Mouse (Mus musculus): ENCODE data around the gene Pla1a. TPM values are rescaled to one million over a fixed set of nuclear protein-coding genes. Genes with fewer than 3 reads are reported as not detected.
"Not testable (repeated sequence)": the region's sequence is repeated elsewhere in the genome, so short reads cannot be mapped to it uniquely, and the experiment has no call there.

Pla1a gene
- total RNA-seq (2021) = 1 to 10 TPM; 1.2 to 1.3 TPM

DNA sequence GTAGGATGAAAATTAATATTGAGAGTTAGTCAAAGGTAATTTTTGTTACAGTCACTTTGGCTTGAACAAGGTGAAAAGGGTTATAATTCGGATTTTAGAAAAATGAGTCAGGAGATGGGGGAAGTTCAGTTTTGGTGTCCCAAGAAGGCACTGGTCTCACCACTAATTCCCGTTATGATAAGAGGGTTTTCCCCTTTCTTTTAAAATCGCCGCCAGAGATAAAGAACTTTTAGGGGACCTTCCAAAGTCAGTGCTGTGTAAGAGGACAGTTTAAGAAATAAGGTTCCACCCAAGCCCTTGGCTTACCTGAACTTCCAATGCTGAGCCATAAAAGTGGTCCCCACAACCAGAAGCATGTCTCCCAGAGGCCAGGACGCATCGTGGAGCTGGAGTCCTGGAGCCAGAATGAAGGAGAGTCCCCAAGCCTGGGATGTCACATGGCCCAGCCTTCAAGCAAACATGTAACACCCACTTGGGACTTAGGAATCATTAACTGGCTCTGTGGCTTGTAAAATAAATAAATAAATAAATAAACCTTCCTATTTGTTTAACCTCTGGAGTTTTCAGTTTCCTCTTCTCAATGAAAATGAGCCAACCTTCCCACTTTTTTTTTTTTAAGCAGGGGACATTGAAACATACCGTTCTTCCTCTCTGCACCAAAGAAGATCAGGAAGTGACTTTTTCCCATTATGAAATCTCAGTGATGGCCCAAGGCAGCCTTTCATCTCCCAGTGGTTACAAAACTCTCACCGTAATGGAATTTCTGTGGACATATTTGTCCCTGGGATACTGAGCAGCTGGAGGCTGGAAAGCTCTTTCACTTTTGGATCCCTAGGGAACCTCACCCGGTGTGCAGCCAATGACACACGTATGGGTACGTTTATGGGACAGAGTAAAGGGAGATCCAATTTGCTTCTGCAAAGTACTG is at the start of gene Pla1a:
TSS of gene Pla1a (minus strand) at position 648 of the 928 bp plus-strand sequence.
- intact Hi-C loops (cut with DNase I) = no loop called here
- no peak for DNase-seq (ENCODE audit: low spot score in 2 of 2)

DNA sequence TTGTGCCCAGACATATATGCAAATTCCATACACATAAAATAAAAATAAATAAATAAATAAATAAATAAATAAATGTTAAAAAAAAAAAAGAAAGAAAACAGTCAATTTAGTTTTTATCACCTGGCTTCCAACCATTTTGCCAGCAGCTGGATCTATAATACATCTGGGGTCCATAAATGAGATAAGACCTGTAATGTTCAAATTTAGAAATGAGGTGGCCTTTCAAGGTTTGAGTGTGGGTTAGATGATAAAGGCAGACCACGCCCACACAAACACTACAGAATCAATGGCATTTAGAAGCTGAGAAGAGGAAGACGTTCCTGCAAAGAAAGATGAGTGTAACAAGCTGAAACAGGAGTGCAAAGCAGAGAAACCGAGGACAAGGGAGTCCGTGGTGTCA is 48.4 kb upstream of the Pla1a start:
- intact Hi-C loops (cut with DNase I) = loop anchor here (5.0 kb wide), 2 partner anchors 104 to 134 kb away; partner anchors contain the start of genes Cox17 and Gm21987
- no peak for DNase-seq (ENCODE audit: low spot score in 2 of 2)

DNA sequence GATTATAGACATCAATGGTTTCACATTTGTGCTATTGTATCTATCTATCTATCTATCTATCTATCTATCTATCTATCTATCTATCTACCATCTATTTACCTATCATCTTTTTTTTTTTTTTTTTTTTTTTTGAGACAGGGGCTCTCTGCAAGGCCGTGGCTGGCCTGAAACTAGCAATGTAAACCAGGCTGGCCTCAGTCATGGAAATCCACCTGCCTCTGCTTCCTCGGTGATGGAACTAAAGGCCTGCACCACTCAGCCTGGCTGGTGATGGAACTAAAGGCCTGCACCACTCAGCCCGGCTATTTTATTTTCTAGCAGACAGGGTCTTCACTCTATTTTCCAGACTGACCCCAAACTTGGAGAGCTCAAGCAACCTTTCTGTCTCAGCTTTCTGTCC is 45.4 kb upstream of the Pla1a start:
- no peak for DNase-seq (ENCODE audit: low spot score in 2 of 2)
- intact Hi-C loops (cut with DNase I) = no loop called here

DNA sequence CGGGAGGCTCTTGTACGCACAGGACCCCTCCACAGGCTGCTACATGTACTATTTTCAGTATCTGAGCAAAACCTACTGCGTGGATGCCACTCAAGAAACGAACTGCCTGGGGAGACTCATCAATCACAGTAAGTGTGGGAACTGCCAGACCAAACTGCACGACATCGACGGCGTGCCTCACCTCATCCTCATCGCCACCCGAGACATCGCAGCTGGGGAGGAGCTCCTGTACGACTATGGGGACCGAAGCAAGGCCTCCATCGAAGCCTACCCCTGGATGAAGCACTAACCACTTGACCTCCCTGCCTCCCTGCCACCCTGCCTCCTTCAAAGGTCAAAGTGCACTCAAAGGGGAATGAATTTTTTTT is 44.3 kb upstream of the Pla1a start:
- intact Hi-C loops (cut with DNase I); DNase-seq (ENCODE audit: low spot score in 2 of 2): not testable (repeated sequence)

DNA sequence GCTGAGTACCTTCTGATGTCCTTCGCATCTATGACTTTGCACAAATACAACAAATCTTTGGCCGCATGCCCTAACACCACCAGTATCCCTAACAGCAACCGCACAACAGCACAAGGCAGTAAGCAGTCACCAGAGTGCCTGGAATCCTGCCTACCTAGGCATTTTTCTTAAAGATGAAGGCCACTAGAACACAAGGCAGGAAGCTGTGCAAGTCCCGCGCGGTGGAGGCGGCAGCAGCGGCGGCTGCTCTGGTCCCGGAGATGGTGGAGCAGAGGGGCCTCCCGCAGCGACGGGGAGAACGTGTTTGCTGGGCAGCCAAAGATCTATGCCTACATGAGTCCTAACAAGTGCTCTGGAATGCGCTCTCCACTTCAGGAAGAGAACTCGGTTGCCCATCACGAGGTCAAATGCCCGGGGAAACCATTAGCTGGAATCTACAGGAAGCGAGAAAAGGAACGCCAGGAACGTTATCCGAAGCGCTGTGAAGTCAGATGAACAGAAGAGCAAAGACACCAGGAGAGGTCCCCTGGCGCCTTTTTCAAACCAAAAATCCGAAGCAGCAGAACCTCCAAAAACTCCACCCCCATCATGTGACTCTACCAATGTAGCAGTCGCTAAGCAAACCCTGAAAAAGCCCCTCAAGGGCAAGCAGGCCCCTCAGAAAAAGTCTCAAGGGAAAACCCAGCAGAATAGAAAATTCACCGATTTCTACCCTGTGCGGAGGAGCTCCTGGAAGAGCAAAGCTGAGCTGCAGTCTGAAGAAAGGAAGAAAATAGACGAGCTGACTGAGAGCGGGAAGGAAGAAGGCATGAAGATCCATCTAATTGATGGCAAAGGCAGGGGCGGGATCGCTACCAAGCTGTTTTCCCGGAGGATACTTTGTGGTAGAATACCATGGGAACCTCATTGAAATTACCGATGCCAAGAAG is 43.6 kb upstream of the Pla1a start:
- peak; percentile 34 to 46 for DNase-seq (ENCODE audit: low spot score in 2 of 2)
- intact Hi-C loops (cut with DNase I) = no loop called here

DNA sequence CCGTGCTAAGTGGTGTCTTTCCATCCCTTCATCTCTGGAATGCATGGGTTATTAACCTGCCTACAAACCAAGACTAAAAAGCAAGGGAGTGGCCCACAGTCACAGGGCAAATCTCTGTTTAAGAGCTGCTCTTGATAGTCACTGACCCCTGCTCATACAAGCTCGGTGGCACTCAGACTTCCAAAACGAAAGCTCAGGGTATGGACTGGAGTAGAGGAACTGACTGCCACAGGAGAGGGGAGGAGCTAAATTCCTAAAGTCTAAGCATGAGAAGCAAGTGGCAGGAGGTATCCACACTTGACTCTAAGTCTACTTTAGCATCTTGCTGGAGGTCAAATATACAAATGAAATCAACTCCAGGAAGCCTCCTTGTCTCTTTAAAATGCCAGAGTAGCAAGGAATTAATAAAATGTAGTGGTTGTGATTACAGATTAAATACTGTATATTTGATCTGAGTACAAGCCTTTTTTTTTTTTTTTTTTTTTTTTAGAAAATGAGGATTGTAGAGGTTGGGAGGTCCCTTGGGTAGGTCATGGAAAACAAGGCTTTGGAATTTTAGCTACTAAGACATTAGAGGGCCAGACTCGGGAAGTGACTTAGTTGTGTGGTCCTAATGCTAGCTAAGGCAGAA is 42.9 kb upstream of the Pla1a start:
- DNase-seq (ENCODE audit: low spot score in 2 of 2) = no peak
- intact Hi-C loops (cut with DNase I) = no loop called here

DNA sequence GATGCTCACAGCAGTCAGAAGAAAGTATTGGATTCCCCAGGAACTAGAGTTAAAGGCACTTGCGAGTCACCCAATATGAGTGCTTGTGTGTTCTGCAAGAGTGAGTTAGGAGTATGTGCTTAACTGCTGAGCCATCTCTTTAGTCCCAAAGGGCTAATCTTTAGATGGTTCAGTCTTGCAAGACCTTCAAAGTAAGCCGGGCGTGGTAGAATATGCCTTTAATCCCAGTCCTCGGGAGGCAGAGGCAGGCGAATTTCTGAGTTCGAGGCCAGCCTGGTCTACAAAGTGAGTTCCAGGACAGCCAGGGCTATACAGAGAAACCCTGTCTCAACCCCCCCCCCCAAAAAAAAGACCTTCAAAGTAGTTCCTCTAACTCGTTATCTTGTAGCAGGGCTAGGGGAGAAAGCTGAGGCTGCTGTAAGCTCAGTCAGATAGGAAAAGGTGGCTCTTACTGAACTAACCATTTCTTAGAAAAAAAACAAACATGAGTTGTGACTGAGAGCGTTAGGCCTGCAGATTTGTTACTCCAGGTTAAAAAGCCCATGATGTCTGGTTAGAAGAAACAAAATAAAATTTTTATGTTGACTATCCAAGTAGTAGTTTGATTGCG is 41.8 kb upstream of the Pla1a start:
- DNase-seq (ENCODE audit: low spot score in 2 of 2) = no peak
- intact Hi-C loops (cut with DNase I) = no loop called here

DNA sequence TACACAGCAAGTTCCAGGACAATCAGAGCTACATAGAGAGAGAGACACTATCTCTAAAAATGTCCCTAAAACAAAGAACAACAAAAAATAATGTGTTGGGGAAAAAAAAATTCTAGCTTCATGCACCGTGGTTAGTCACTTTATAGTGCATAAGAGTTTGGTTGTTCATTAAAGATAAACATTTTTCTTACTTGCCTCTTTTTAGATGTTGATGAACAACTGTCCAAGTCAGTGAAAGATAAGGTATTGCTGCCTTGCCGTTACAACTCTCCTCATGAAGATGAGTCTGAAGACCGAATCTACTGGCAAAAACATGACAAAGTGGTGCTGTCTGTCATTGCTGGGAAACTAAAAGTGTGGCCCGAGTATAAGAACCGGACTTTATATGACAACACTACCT is 40.7 kb upstream of the Pla1a start:
- intact Hi-C loops (cut with DNase I) = no loop called here

DNA sequence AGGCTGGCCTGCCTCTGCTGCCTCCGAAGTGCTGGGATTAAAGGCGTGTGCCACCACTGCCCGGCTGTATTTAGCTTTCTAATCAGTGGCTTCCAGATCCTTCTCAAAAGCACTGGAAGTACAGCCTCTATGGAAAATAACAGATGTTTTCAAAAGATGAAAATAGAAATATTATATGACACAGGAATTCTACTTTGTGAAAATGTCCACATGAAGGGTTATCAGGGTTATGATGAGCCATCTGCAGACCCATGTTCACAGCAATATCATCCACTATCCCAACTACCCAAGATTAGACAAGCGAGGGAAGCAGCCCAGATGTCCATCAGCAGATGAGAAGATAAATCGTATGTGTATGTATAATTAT is 39.5 kb upstream of the Pla1a start:
- no peak for DNase-seq (ENCODE audit: low spot score in 2 of 2)
- intact Hi-C loops (cut with DNase I) = no loop called here

More for the DNA sequence above, 40.7 kb upstream of the Pla1a start:
- no peak for DNase-seq (ENCODE audit: low spot score in 2 of 2)

DNA sequence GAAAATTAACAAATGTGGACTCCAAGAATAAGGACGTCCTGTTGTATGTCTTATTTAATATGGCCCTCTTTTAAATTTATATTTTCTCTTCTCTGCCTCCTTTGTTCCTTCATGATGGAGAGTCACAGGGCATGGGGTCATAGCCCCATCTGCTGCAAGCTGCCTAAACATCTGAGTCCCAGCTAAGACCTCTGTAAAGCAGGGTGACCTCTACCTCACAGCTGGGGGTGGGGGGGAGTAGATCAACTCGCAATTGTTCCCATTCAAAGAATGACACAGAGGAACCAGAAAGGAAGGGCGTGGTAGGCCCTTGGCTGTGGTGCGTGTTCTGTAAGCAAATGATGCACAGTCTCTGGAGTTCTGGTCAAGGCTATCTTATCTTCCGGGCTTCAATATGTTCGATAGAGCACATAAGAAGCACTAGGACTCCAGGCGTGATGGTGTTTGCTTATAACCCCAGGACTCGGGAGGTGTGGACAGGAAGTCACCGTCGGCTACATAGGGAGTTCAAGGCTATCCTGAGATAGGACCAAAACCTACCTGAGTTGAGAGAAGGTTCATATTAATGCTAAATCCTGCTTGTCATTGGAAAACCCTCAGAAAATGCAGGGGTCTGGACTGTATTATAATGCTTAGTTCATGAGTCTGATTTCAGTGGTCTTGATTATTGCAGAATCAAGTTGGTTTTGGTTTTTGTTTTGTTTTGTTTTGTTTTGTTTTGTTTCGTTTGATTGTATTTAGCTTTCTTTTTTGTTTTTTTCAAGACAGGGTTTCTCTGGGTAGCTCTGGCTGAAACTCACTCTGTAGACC is 39.0 kb upstream of the Pla1a start:
- no peak for DNase-seq (ENCODE audit: low spot score in 2 of 2)
- intact Hi-C loops (cut with DNase I) = no loop called here

DNA sequence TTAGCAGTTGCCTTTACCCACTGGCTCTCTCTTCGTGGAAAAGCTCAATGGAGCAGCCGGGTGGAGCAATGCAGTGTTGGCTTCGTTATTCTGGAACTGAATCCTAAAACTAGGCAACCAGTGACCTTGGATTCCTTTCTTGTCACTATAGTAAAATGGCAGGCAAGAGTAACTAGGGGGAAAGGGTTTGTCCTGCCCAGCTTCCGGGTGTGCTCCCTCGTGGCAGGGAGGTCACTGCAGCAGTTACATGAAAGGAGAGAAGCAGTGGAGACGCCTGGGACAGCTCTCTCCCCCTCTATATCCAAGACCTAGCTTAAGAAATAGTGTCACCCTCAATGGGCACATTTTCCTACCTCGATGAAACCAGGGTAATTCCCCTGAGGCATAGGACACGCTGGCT is 36.5 kb upstream of the Pla1a start:
- intact Hi-C loops (cut with DNase I) = no loop called here
- no peak for DNase-seq (ENCODE audit: low spot score in 2 of 2)

DNA sequence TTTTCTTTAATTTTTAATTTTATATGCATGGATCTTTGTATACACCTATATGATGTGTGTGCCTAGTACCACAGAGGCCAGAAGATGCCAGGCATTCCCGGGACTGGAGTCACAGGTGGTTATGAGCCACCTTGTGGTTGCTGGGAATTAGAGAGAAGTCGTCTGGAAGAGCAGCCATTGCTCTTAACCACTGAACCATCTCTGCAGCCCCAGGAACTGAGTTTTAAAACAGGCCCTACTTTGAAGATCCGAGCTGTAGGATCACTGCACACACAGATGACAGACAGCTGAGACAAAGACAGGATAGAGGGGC is 35.7 kb upstream of the Pla1a start:
- no peak for DNase-seq (ENCODE audit: low spot score in 2 of 2)
- intact Hi-C loops (cut with DNase I) = no loop called here

DNA sequence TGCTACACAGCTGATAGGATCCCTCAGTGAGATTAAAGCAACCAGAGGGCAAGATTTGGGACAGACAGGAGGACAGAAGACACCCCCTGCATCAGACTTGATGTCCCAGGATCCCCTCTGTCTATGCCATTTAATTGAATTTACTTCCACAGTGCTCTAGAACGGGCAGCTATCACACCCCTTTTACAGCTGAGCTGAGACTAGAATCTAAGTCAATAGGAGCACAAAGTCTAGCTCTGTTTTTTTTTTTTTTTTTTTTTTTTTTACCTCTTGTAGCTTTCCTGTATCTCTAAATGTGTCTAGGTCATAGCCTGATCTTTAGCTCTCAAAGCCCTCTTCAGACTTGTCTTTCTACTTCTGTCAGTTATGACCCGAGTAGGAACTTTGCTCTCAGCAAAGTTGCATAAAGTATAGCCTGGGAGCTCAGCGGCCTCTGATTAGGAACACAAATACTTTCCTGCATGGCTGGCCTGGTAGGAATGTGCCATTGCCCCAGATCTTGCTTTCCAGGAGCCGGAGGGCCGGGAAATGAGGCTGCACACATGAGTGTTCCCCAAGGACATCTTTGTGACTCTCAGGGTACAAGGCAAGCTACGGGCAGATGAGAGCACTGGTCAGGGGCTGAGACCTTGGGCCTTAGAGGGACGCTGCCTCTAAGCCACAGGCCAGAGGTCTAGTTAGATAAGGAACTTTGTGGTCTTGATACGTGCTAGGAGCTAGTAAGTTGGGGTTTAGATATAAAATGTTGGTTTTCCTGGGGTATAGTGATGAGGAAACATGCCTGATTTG is 35.2 kb upstream of the Pla1a start:
- intact Hi-C loops (cut with DNase I) = no loop called here
- DNase-seq (ENCODE audit: low spot score in 2 of 2) = no peak

DNA sequence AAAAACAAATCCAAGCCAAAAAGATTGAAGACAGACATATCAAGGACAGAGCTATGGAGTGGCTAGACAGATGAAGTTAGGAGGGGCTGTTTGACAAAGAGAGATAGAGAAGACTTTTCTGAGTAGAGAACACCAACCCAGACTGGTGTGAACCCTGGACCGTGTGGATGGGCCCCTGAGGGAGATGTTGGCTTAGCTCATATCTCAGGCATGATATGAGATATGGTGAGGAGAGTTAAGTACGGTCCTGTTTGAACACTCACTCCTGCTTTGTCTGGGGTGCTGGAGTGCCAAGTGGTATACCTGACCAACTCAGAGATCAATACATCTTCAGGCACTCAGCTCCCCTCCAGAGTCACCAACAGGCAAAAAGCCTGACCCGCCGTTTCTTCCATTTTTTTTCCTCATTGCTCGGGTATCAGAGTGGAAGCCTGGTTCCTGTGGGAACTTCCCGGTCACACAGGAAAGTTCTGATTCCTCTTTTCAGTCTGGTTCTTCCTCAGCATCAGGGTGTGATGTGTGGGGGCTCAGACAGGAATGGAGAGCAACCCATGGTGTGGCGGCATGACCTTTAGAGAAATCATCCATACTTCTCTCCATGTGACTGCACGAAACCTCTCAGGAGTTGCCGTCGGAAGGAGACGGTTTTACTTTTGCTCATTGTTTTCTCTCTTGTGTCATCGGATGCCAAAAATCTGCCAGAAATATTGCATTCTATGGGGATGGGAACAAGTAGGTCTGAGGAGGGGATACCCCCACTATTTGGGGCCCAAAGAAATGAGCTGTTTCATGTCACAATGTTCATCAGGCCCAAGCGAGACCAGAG is 34.4 kb upstream of the Pla1a start:
- DNase-seq (ENCODE audit: low spot score in 2 of 2) = no peak
- intact Hi-C loops (cut with DNase I) = no loop called here

DNA sequence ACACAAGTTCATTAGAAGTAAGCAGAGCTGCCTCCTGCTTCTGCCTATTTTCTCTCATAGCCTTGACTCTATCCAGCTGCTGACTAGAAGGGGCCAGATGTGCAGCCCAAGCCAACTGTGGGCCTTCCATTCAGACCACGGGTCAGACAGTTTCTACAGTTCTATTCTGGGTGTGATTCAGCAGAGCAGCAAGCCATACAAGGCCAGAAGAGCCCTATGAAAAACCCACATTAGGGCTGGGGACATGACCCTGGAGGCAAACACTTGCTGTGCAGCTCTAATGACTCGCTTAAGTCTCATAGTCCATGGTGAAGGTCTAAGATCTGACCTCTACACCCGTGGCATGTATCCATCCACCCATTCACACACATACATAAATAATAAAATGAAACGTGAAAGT is 33.1 kb upstream of the Pla1a start:
- intact Hi-C loops (cut with DNase I) = no loop called here
- DNase-seq (ENCODE audit: low spot score in 2 of 2) = no peak

DNA sequence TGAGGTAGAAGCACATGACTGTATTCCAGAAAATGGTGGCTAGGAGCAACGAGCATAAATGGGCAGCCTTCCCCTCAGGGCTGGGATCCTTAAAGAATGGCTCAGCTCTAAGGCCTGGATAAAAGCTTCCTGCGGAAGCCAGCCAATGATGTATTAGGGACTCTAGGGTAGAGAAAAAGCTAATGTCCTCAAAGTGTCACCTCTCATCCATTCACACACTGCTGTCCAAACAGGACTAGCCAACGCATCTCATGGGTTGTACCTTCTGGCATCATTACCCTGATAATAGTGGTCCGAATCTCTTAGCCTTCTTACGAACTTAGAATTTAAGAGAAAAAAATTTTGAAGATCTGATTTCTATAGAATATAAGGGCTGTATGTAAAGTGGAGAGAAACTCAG is 30.4 kb upstream of the Pla1a start:
- intact Hi-C loops (cut with DNase I) = no loop called here
- DNase-seq (ENCODE audit: low spot score in 2 of 2) = no peak

DNA sequence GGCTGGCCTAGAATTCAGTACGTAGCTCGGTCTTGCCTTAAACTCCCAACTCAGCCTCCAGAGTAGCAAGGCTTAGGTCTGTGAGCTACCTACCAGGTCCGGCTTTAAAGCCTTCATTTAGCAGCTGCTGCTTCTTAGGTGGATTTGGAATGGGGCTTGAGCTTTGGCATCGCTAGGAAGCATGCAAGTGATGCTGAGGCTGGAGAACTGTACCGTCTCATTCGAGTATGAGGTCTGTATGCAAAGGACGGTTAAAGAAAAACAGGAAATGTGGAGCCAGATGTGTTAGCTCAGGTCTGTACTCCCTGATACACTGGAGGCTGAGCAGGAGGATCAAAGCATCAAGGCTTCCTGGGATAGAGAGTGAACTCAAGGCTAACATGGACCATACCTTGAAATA is 29.2 kb upstream of the Pla1a start:
- no peak for DNase-seq (ENCODE audit: low spot score in 2 of 2)
- intact Hi-C loops (cut with DNase I) = no loop called here

DNA sequence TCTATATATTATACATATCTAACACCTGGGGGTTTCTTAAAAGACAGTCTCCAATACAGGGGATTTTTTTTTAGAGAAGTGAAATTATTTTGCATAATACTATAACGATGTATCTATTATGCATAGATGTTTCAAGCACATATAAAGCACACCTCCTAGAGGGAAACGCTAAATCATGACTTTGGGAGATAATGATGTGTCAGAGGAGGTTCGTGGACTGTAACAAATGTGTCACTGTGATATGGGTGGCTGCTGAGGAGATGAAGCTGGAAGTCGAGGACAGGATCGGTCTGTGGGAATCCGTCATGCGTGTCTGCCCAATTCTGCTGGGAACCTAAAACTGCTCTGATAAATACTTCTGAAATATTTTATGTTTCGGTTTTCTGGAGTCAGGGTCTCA is 28.8 kb upstream of the Pla1a start:
- intact Hi-C loops (cut with DNase I) = no loop called here
- no peak for DNase-seq (ENCODE audit: low spot score in 2 of 2)

Data from left cerebral cortex, postnatal 25 days (tissue).